Mouse (Mus musculus) intestine, embryonic 16.5 days (tissue): Measurements from ENCODE around the gene Mmp23. TPM values are rescaled to one million over a fixed set of nuclear protein-coding genes. Genes with fewer than 3 reads are reported as not detected.
"Not testable (repeated sequence)": the region's sequence is repeated elsewhere in the genome, so short reads cannot be mapped to it uniquely, and the experiment has no call there.

ENCODE experiments used
- ATAC-seq: fragments of 200-750 bp; cut with Nextera tagmentation; 2 replicates; pipeline ENCODE4 v1.8.0; 2017; ENCODE audit warnings: moderate TSS enrichment, moderate library complexity
- H3K27ac ChIP-seq: fragments of 300-500 bp; sonication (generic); 2 replicates; pipeline ENCODE4 v1.5.1; 2014; ENCODE audit warnings: mild to moderate bottlenecking, low read length
- H3K27me3 ChIP-seq: fragments of 300-500 bp; sonication (generic); replicated peaks from 2 replicates; pipeline ENCODE4 v1.6.1; 2014; ENCODE audit warnings: low read length, control low read depth, mixed read lengths; ENCODE audit not compliant: control insufficient read depth, insufficient read depth
- H3K36me3 ChIP-seq: fragments of 300-500 bp; sonication (generic); 2 replicates; pipeline ENCODE4 v1.6.1; 2014; ENCODE audit warnings: low read length, control low read depth; ENCODE audit not compliant: control insufficient read depth, insufficient read depth
- H3K4me1 ChIP-seq: fragments of 300-500 bp; sonication (generic); 2 replicates; pipeline ENCODE4 v1.6.1; 2014; ENCODE audit warnings: low read length, control low read depth, mixed read lengths; ENCODE audit not compliant: control insufficient read depth, insufficient read depth
- H3K4me2 ChIP-seq: fragments of 300-500 bp; sonication (generic); 2 replicates; pipeline ENCODE4 v1.6.1; 2014; ENCODE audit warnings: low read depth, low read length, control low read depth
- H3K4me3 ChIP-seq: fragments of 300-500 bp; sonication (generic); 2 replicates; pipeline ENCODE4 v1.5.1; 2014; ENCODE audit warnings: mild to moderate bottlenecking, low read length
- H3K9ac ChIP-seq: fragments of 300-500 bp; sonication (generic); 2 replicates; pipeline ENCODE4 v1.6.1; 2014; ENCODE audit warnings: low read depth, low read length
- H3K9me3 ChIP-seq: fragments of 300-500 bp; sonication (generic); 2 replicates; pipeline ENCODE4 v1.6.1; 2016; ENCODE audit warnings: low read length, control low read depth; ENCODE audit not compliant: control insufficient read depth
- WGBS: fragments of 180-500 bp; shearing (Covaris S2); extraction: QIAGEN DNeasy Blood & Tissue Kit; methylation state at CpG from one replicate; pipeline ENCODE4 v1.1.7; 2014; 5-methylcytosine and 5-hydroxymethylcytosine counted together
- polyA plus RNA-seq: library from polyadenylated mRNA; unstranded; fragments of >200 nt; fragmentation: Nextera tagmentation; extraction: Ambion mirVana; gene quantifications from 2 replicates; pipeline ENCODE4 v1.2.1, GENCODE M21; 2015

The Mmp23 gene
- polyA plus RNA-seq, 1 experiment from 2014 or later = 41.3 TPM

- not testable (repeated sequence) for H3K27me3 ChIP-seq, H3K4me3 ChIP-seq, H3K9me3 ChIP-seq, H3K4me1 ChIP-seq, H3K4me2 ChIP-seq, H3K9ac ChIP-seq, H3K36me3 ChIP-seq
- ATAC-seq = peak; percentile 72
- 69% methylated on average over 4 of the region's 4 CpGs for WGBS
- H3K27ac ChIP-seq = peak overlapping the region; percentile 69
These were observed 34.6 kb upstream of the Mmp23 start for GRCm38 (mm10) chr4:155687764-155688163.

- H3K4me3 ChIP-seq, H3K9me3 ChIP-seq, H3K27ac ChIP-seq, ATAC-seq, H3K36me3 ChIP-seq, H3K4me2 ChIP-seq, H3K9ac ChIP-seq, H3K4me1 ChIP-seq, H3K27me3 ChIP-seq: not testable (repeated sequence)
- 89% methylated on average over 15 of the region's 19 CpGs for WGBS
These were observed 30.6 kb upstream of the Mmp23 start for GRCm38 (mm10) chr4:155683670-155684277.

DNA sequence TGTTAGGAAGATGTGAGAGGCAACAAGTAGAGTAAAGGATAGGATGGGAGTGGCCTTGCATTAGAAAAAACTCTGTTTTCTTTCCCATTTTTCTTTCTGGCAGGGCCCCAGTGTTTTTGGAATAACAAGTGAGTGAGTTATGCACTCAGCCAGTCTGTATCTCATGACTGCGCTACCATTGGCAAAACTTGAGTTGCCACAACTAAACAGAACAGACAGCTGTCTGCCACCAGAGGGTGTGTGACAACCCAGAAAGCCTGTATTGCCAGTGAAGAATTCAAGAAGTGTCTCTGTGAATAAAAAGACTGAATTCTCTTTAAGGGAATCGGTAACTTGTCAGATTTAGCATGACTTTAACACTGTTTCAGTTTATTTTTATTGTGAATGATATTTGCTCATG lies 22.8 kb upstream of the Mmp23 start:
- H3K27me3 ChIP-seq = no peaks in the 10 kb centered on the region
- H3K36me3 ChIP-seq = no peaks in the 10 kb centered on the region
- no peaks in the 10 kb centered on the region for H3K9me3 ChIP-seq
- 79% methylated on average over 2 of the region's 2 CpGs for WGBS
- H3K4me3 ChIP-seq = no peak overlapping the region
- no peak for ATAC-seq
- no peak overlapping the region for H3K4me2 ChIP-seq
- no peak overlapping the region for H3K27ac ChIP-seq
- H3K9ac ChIP-seq = no peak overlapping the region
- no peaks in the 10 kb centered on the region for H3K4me1 ChIP-seq

DNA sequence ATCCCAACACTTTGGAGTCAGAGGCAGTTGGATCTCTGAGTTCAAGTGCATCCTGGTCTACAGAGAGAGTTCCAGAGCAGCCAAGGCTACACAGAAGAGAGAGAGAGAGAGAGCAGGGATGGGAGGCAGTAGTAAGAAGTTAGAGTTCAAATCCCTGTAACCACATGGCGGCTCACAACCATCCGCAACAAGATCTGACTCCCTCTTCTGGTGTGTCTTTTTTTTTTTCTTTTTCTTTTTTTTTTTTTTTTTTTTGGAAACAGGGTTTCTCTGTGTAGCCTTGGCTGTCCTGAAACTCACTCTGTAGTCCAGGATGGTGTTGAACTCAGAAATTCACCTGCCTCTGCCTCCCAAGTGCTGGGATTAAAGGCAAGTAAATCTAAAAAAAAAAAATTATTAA lies 18.9 kb upstream of the Mmp23 start:
- 56% methylated on average over 2 of the region's 2 CpGs for WGBS
- Histone ChIP-seq H3K4me3 (no peak overlapping the region), H3K36me3 (no peaks in the 10 kb centered on the region), H3K9ac (no peak overlapping the region), H3K9me3 (no peaks in the 10 kb centered on the region), H3K4me2 (no peak overlapping the region), H3K27ac (no peak overlapping the region), H3K4me1 (peaks cover 17% of the 10 kb centered on the region), H3K27me3 (no peaks in the 10 kb centered on the region)
- no peak for ATAC-seq

- H3K4me2 ChIP-seq = not testable (repeated sequence)
- WGBS = 51% methylated on average over 4 of the region's 4 CpGs
These were observed 17.1 kb upstream of the Mmp23 start for GRCm38 (mm10) chr4:155670236-155670635.

GRCm38 (mm10) chr4:155669598-155670075 lies 16.5 kb upstream of the Mmp23 start:
- Histone ChIP-seq H3K27me3 (no peaks in the 10 kb centered on the region), H3K27ac (peak overlapping the region; percentile 69), H3K9ac (peak overlapping the region; percentile 84; the same call in 1 of the 2 replicates), H3K4me1 (peaks cover 17% of the 10 kb centered on the region), H3K9me3 (no peaks in the 10 kb centered on the region), H3K36me3 (no peaks in the 10 kb centered on the region), H3K4me3 (peak overlapping the region; percentile 89), H3K4me2 (peak overlapping the region; percentile 58)
- peak; percentile 36 for ATAC-seq
- 1% methylated on average over 8 of the region's 8 CpGs for WGBS

More at GRCm38 (mm10) chr4:155670236-155670635, 17.1 kb upstream of the Mmp23 start:
- H3K27ac ChIP-seq = peak overlapping the region; percentile 69
- H3K27me3 ChIP-seq, H3K36me3 ChIP-seq, H3K4me3 ChIP-seq, H3K9me3 ChIP-seq: not testable (repeated sequence)
- peak; percentile 1; the same call in 1 of the 2 replicates for ATAC-seq
- 0 out of 2 replicates have a peak overlapping the region, but pooled peaks have one; percentile 84 for H3K9ac ChIP-seq
- peaks cover 17% of the 10 kb centered on the region for H3K4me1 ChIP-seq

- H3K4me3 ChIP-seq = peak within 1 kb of the TSS; percentile 89
- WGBS = under 1% methylated on average over 73 of the region's 73 CpGs
- H3K36me3 ChIP-seq = no peaks in the 10 kb centered on the region
- peak within 1 kb of the TSS; percentile 84 for H3K9ac ChIP-seq
- no peaks in the 10 kb centered on the region for H3K27me3 ChIP-seq
- no peaks in the 10 kb centered on the region for H3K9me3 ChIP-seq
- H3K4me1 ChIP-seq = peaks cover 17% of the 10 kb centered on the region
- peak within 1 kb of the TSS; percentile 89 for H3K4me2 ChIP-seq
- H3K27ac ChIP-seq = peak within 1 kb of the TSS; percentile 69
- peak; percentile 98 for ATAC-seq
These were observed 15.8 kb upstream of the Mmp23 start, which contains the start of gene Mib2 for GRCm38 (mm10) chr4:155668689-155669597. TSS of gene Mib2 (minus strand) at chr4:155669198.

GRCm38 (mm10) chr4:155666903-155667302 lies 13.7 kb upstream of the Mmp23 start:
- Histone ChIP-seq H3K9me3 (no peaks in the 10 kb centered on the region), H3K27me3 (no peaks in the 10 kb centered on the region), H3K9ac (no peak overlapping the region), H3K4me2 (no peak overlapping the region), H3K27ac (no peak overlapping the region), H3K4me1 (peaks cover 17% of the 10 kb centered on the region), H3K4me3 (no peak overlapping the region), H3K36me3 (no peaks in the 10 kb centered on the region)
- ATAC-seq = no peak

GRCm38 (mm10) chr4:155660641-155661040 lies 7.5 kb upstream of the Mmp23 start:
- Histone ChIP-seq H3K27me3 (no peaks in the 10 kb centered on the region), H3K4me3 (no peak overlapping the region), H3K9me3 (no peaks in the 10 kb centered on the region), H3K9ac (no peak overlapping the region), H3K4me2 (no peak overlapping the region), H3K27ac (no peak overlapping the region), H3K4me1 (peaks cover 5% of the 10 kb centered on the region; the same call in 1 of the 2 replicates), H3K36me3 (peaks cover 7% of the 10 kb centered on the region; the same call in 1 of the 2 replicates)
- peak; percentile 68 for ATAC-seq
- 69% methylated on average over 12 of the region's 12 CpGs for WGBS
